Mouse (Mus musculus) inflammation-experienced regulatory T-cells, adult 16 weeks (primary cell): Measurements from ENCODE around the gene Micall2. TPM values are rescaled to one million over a fixed set of nuclear protein-coding genes. Genes with fewer than 3 reads are reported as not detected.

Experiments used
- polyA plus RNA-seq: library from polyadenylated mRNA; unstranded; fragments of 100-300 nt; shearing (Covaris generic); gene quantifications from one replicate; pipeline ENCODE4 v1.2.1, GENCODE M21; 2017

Micall2 gene
- 0.12 TPM for polyA plus RNA-seq

DNA sequence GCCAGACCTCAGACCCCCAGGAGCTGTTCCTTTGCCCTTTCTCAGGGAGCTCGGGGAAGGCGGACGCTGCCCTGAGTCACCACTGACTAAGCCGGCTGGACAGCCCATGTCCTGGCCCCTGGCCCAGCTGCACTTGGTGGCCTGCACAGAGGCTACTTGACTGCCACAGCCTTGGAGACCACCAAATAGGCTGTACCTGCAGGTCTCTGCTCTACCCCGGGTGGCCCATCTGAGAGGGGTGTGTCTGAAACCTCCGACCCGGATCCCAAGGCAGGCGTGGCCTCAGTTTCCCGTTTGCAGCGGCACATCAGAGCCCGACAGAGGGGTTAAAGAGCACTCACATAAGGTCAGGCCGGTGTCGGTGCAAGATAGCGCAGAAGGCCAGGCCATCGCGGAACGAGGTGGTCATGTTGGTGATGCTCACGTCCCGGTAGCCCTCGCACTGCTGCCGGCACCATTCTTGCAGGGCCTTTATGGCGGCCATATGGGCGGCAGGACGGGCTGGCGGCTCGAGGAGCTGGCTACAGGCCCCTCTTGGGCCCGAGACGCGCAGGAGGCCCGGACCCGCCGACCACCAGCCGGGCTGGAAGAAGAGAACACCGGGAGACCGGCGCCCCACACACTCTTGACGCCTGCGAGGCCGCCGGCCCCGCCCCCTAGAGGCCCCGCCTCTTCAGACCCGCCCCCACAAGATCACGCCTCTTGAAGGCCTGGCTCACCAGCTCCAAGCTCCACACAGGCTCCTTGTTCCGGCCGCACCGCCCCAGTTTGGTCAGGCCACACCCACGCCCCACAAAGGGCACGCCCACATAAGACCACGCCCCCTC, at the start of gene Micall2:
Gene Micall2, minus strand, starts transcription at position 660 of the 827 bp plus-strand sequence.

GRCm38 (mm10) chr5:139775216-139775926, 39.2 kb upstream of the Micall2 start, which contains the start of gene Ints1:
Gene Ints1, minus strand, starts transcription at chr5:139775674.

Other genes starting within 250 kb of the Micall2 start
- not detected for gene Uncx, start 192.8 kb downstream of the Micall2 start, polyA plus RNA-seq
- 60.7 TPM for gene Ints1, start 39.3 kb upstream of the Micall2 start, polyA plus RNA-seq
- gene Mafk, start 55.2 kb upstream of the Micall2 start, polyA plus RNA-seq = 53.7 TPM
- not detected for gene Tmem184a, start 83.6 kb upstream of the Micall2 start, polyA plus RNA-seq
- not detected for gene Gm26938, start 90.1 kb upstream of the Micall2 start, polyA plus RNA-seq
- 56.0 TPM for gene Psmg3, start 90.5 kb upstream of the Micall2 start, polyA plus RNA-seq
- gene Elfn1, start 171.6 kb upstream of the Micall2 start, polyA plus RNA-seq = not detected